Mouse (Mus musculus): ENCODE measurements around the gene Cldn34b4. TPM values are rescaled to one million over a fixed set of nuclear protein-coding genes. Genes with fewer than 3 reads are reported as not detected.

The Cldn34b4 gene
- polyA plus RNA-seq (2015; fragmentation: Nextera tagmentation; extraction: Ambion mirVana): not detected in 2 replicates

GRCm38 (mm10) chrX:76393050-76393449 lies at the start of gene Cldn34b4:
TSS of gene Cldn34b4 (plus strand) at chrX:76393350.
- H3K9me3 ChIP-seq: no peaks in the 10 kb centered on the region
- no peak within 1 kb of the TSS for H3K4me2 ChIP-seq (replicated peaks)
- no peaks in the 10 kb centered on the region for H3K36me3 ChIP-seq
- H3K4me1 ChIP-seq (replicated peaks): no peaks in the 10 kb centered on the region
- no peak within 1 kb of the TSS for H3K4me3 ChIP-seq (replicated peaks)
- WGBS: 78% methylated on average over 3 of the region's 3 CpGs
- H3K9ac ChIP-seq: no peak within 1 kb of the TSS
- no peak within 1 kb of the TSS for H3K27ac ChIP-seq
- ATAC-seq: no peak
- H3K27me3 ChIP-seq (replicated peaks): no peaks in the 10 kb centered on the region

Other genes with a start within 250 kb of the Cldn34b4 start
- not detected in 2 replicates for gene Cldn34b3, start 129.0 kb upstream of the Cldn34b4 start, polyA plus RNA-seq (2015; fragmentation: Nextera tagmentation; extraction: Ambion mirVana)
- not detected in 2 replicates for gene Cldn34d, start 209.6 kb downstream of the Cldn34b4 start, polyA plus RNA-seq (2015; fragmentation: Nextera tagmentation; extraction: Ambion mirVana)

Measured in intestine, embryonic 15.5 days (tissue).